Mouse (Mus musculus): Measurements from ENCODE around the gene Rgs14.

- no peak for TF ChIP-seq CTCF (IDR thresholded peaks at IDR 0.05; ENCODE audit: extremely low read depth, insufficient read length, insufficient replicate concordance, low read depth, low read length)
- TF ChIP-seq POLR2A (IDR thresholded peaks at IDR 0.05; ENCODE audit: low read depth, low read length): no peak
These were observed 9.5 kb downstream of the Rgs14 start for GRCm38 (mm10) chr13:55378907-55379580.
